Mouse (Mus musculus) A20 (cell line): ENCODE data around the gene Vmn1r218.
"Not testable (repeated sequence)": the region's sequence is repeated elsewhere in the genome, so short reads cannot be mapped to it uniquely, and the experiment has no call there.

Experiments
- DNase-seq: peaks from one replicate; pipeline ENCODE4 v3.0.0-alpha.2; 2011; ENCODE audit warnings: low read depth, low spot score

The Vmn1r218 gene

GRCm38 (mm10) chr13:23133099-23133498 lies at the start of gene Vmn1r218:
Gene Vmn1r218, plus strand, starts transcription at chr13:23133155.
- DNase-seq = no peak

GRCm38 (mm10) chr13:23094386-23094785 lies 38.6 kb upstream of the Vmn1r218 start:
- DNase-seq = no peak

GRCm38 (mm10) chr13:23118126-23118525 lies 14.8 kb upstream of the Vmn1r218 start, which contains the start of gene Vmn1r217:
Gene Vmn1r217, minus strand, starts transcription at chr13:23118226.
- not testable (repeated sequence) for DNase-seq

- DNase-seq = no peak
Observed at GRCm38 (mm10) chr13:23120611-23121010, 12.3 kb upstream of the Vmn1r218 start.

- DNase-seq = no peak
Observed at GRCm38 (mm10) chr13:23133501-23133900, 546 bp downstream of the Vmn1r218 start.

- DNase-seq = no peak
Observed at GRCm38 (mm10) chr13:23138880-23139279, 5.9 kb downstream of the Vmn1r218 start.

- no peak for DNase-seq
Observed at GRCm38 (mm10) chr13:23157848-23158247, 24.9 kb downstream of the Vmn1r218 start.

- no peak for DNase-seq
Observed at GRCm38 (mm10) chr13:23159012-23159411, 26.1 kb downstream of the Vmn1r218 start, which contains the start of gene Vmn1r219. Gene Vmn1r219, plus strand, starts transcription at chr13:23159312.

- DNase-seq = not testable (repeated sequence)
Observed at GRCm38 (mm10) chr13:23166471-23166870, 33.5 kb downstream of the Vmn1r218 start.

- DNase-seq = no peak
Observed at GRCm38 (mm10) chr13:23187875-23188274, 54.9 kb downstream of the Vmn1r218 start, which contains the start of gene Vmn1r220. Gene Vmn1r220, minus strand, starts transcription at chr13:23187975.
